Mouse (Mus musculus) brain, embryonic 14.5 days (tissue): Measurements from ENCODE around the gene Dcaf11.

Source experiments
- CTCF ChIP-seq: fragments of 200-500 bp; IDR thresholded peaks from 2 replicates; pipeline ENCODE4 v1.5.1; 2012; ENCODE audit warnings: inconsistent platforms, mild to moderate bottlenecking, moderate library complexity, borderline replicate concordance; ENCODE audit not compliant: insufficient read depth, insufficient read length; ENCODE audit errors: extremely low read depth
- POLR2A ChIP-seq: fragments of 200-500 bp; IDR thresholded peaks from 2 replicates; pipeline ENCODE4 v1.6.1; 2012; ENCODE audit warnings: mild to moderate bottlenecking, inconsistent platforms, borderline replicate concordance; ENCODE audit not compliant: poor library complexity, insufficient read depth, insufficient read length, severe bottlenecking; ENCODE audit errors: extremely low read depth

DNA sequence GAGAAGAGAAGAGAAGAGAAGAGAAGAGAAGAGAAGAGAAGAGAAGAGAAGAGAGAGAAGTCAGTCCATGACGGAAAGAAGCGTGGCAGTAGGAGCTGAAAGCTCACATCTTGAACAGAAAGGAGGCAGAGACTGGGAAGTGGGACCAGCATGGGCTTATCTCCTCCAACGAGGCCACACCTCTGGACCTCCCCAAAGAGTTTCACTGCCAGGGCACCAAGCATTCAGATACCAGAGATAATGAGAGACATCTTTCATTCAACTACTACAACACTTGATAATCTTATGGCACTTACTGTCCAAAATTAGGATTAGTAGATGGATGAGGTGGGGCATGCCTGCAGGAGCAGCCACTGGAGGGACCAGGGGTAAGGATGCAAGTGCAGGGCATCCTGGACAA lies 4.0 kb upstream of the Dcaf11 start:
- TF ChIP-seq CTCF (no peak), POLR2A (no peak)
